Mouse (Mus musculus) splenic B cell, adult 2 months (primary cell): ENCODE measurements around the gene Fos.
"Not testable (repeated sequence)": the region's sequence is repeated elsewhere in the genome, so short reads cannot be mapped to it uniquely, and the experiment has no call there.

ENCODE experiments used
- DNase-seq: peaks from one replicate; pipeline ENCODE4 v3.0.0-alpha.2; 2011; ENCODE audit warnings: low read depth, low spot score
- H3K27me3 ChIP-seq: 2 replicates; pipeline ENCODE4 v1.6.1; 2012; ENCODE audit warnings: mild to moderate bottlenecking, low read length, moderate library complexity, mixed read lengths; ENCODE audit not compliant: control insufficient read depth, poor library complexity, insufficient read depth, severe bottlenecking
- H3K36me3 ChIP-seq: 2 replicates; pipeline ENCODE4 v1.6.1; 2012; ENCODE audit warnings: mild to moderate bottlenecking, low read length, moderate library complexity, mixed read lengths; ENCODE audit not compliant: control insufficient read depth, poor library complexity, insufficient read depth, severe bottlenecking

Gene Fos

GRCm38 (mm10) chr12:85519553-85519952 is 45.9 kb downstream of the Fos start:
- Histone ChIP-seq H3K36me3 (no peaks in the 10 kb centered on the region), H3K27me3 (no peaks in the 10 kb centered on the region)
- no peak for DNase-seq

- no peaks in the 10 kb centered on the region for H3K27me3 ChIP-seq
- no peaks in the 10 kb centered on the region for H3K36me3 ChIP-seq
- DNase-seq = no peak
Observed at GRCm38 (mm10) chr12:85521101-85521500, 47.4 kb downstream of the Fos start.

- DNase-seq = no peak
- H3K27me3 ChIP-seq = no peaks in the 10 kb centered on the region
- H3K36me3 ChIP-seq = no peaks in the 10 kb centered on the region
Observed at GRCm38 (mm10) chr12:85521673-85522072, 48.0 kb downstream of the Fos start.

GRCm38 (mm10) chr12:85522631-85523388 is 49.1 kb downstream of the Fos start:
- no peak for DNase-seq
- Histone ChIP-seq H3K36me3 (no peaks in the 10 kb centered on the region), H3K27me3 (no peaks in the 10 kb centered on the region)

- Histone ChIP-seq H3K27me3 (no peaks in the 10 kb centered on the region), H3K36me3 (no peaks in the 10 kb centered on the region)
- DNase-seq = no peak
Observed at GRCm38 (mm10) chr12:85523421-85524192, 49.9 kb downstream of the Fos start.

GRCm38 (mm10) chr12:85524193-85524858 is 50.6 kb downstream of the Fos start:
- no peak for DNase-seq
- Histone ChIP-seq H3K27me3 (no peaks in the 10 kb centered on the region), H3K36me3 (no peaks in the 10 kb centered on the region)

- not testable (repeated sequence) for DNase-seq, H3K27me3 ChIP-seq, H3K36me3 ChIP-seq
Observed at GRCm38 (mm10) chr12:85524859-85525495, 51.3 kb downstream of the Fos start.
